Mouse (Mus musculus): ENCODE measurements around the gene Arhgef10l.

DNA sequence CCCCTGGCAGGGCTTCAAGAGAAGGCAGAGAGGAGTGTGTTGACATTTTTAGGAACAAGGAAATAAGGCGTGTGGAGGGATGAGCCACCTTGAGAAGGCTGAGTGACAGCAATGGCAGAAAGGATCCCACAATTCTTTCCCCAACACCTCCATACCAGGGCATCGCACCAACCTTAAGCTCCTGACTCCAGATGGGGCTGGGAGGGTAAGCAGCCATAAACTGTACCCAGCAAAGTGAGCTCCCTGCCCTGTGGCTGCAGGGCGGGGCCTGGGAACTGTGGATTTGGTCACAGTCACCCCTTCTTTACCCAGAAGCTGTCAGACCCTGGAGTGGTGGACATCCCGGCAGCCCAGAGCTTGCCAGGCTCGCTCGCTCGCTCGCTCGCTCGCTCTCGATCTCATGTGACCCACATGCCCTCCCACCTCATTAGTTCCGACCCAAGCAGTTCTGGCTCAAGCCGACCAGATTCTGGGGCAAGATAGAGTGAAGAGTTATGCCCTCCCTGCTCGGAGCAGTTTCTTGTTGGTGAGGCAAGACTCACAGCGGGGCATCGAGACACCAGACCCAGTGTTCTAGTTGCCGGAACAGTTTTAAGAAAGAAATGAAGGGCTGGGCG, 4.3 kb downstream of the Arhgef10l start:
- TF ChIP-seq CTCF (IDR thresholded peaks at IDR 0.05; ENCODE audit: low read depth, low read length) (no peak), POLR2A (IDR thresholded peaks at IDR 0.05; ENCODE audit: borderline replicate concordance, low read depth, low read length) (no peak)
